Mouse (Mus musculus) MEL (cell line): ENCODE measurements around the gene Naa15. TPM values are rescaled to one million over a fixed set of nuclear protein-coding genes. Genes with fewer than 3 reads are reported as not detected.

ENCODE experiments used
- DNase-seq: peaks from one replicate; pipeline ENCODE4 v3.0.0; 2011; ENCODE audit warnings: low read depth, low spot score
- H3K27ac ChIP-seq: 2 replicates; pipeline ENCODE4 v1.5.1; 2012; ENCODE audit warnings: low read depth, mild to moderate bottlenecking, control low read depth, low read length, moderate library complexity; ENCODE audit not compliant: control insufficient read depth
- H3K27me3 ChIP-seq, 2 experiments: fragments of 150-350 bp in 1 of 2; sonication (generic) in 1 of 2; 2 replicates each; pipeline ENCODE4 v1.6.1; 2012; ENCODE audit warnings: low read length in 2 of 2, mild to moderate bottlenecking in 2 of 2, improper control_type of control experiment in 1 of 2, moderate library complexity in 1 of 2; ENCODE audit not compliant: insufficient read depth in 2 of 2, control insufficient read depth in 1 of 2
- H3K36me3 ChIP-seq, 2 experiments: 2 replicates each; pipeline ENCODE4 v1.6.1; 2012 to 2014; ENCODE audit warnings: low read length in 2 of 2, improper control_type of control experiment in 1 of 2, inconsistent platforms in 1 of 2, mild to moderate bottlenecking in 1 of 2; ENCODE audit not compliant: insufficient read depth in 2 of 2, control insufficient read depth in 1 of 2
- H3K4me1 ChIP-seq, 2 experiments: fragments of 150-350 bp in 1 of 2; sonication (generic) in 1 of 2; 2 replicates each; pipeline ENCODE4 v1.6.1; 2012; ENCODE audit warnings: low read length in 2 of 2, improper control_type of control experiment in 1 of 2, mild to moderate bottlenecking in 1 of 2; ENCODE audit not compliant: insufficient read depth in 2 of 2, control insufficient read depth in 1 of 2
- H3K4me3 ChIP-seq, 2 experiments: fragments of 150-350 bp in 1 of 2; sonication (generic) in 1 of 2; 2 replicates each; pipeline ENCODE4 v1.5.1; 2012; ENCODE audit warnings: low read depth in 2 of 2, low read length in 2 of 2, mild to moderate bottlenecking in 2 of 2, moderate library complexity in 2 of 2, control low read depth in 1 of 2, improper control_type of control experiment in 1 of 2; ENCODE audit not compliant: control insufficient read depth in 1 of 2, insufficient read depth in 1 of 2
- H3K79me2 ChIP-seq: 2 replicates; pipeline ENCODE4 v1.6.1; 2012; ENCODE audit warnings: mild to moderate bottlenecking, low read length, moderate library complexity; ENCODE audit not compliant: control insufficient read depth, poor library complexity, insufficient read depth
- H3K9ac ChIP-seq: 2 replicates; pipeline ENCODE4 v1.6.1; 2012; ENCODE audit warnings: low read depth, mild to moderate bottlenecking, control low read depth, low read length, moderate library complexity; ENCODE audit not compliant: control insufficient read depth, poor library complexity, severe bottlenecking
- H3K9me3 ChIP-seq: fragments of 150-350 bp; sonication (generic); replicated peaks from 2 replicates; pipeline ENCODE4 v1.6.1; 2012; ENCODE audit warnings: mild to moderate bottlenecking, low read length, improper control_type of control experiment, moderate library complexity; ENCODE audit not compliant: insufficient read depth
- BHLHE40 ChIP-seq: IDR thresholded peaks from 2 replicates; pipeline ENCODE4 v1.6.1; 2012; ENCODE audit warnings: low read depth, mild to moderate bottlenecking, inconsistent platforms, low read length, improper control_type of control experiment, borderline replicate concordance
- CHD1 ChIP-seq: IDR thresholded peaks from 2 replicates; pipeline ENCODE4 v1.6.1; 2012; ENCODE audit warnings: low read depth, mild to moderate bottlenecking, inconsistent platforms, low read length, improper control_type of control experiment
- CTCF ChIP-seq, 3 experiments: IDR thresholded peaks in 2 of 3; conservative IDR thresholded peaks in 1 of 3; 2 replicates each; pipeline ENCODE4 v1.5.1; 2011 to 2012; ENCODE audit warnings: low read length in 3 of 3, low read depth in 2 of 3, mild to moderate bottlenecking in 2 of 3, improper control_type of control experiment in 1 of 3, inconsistent platforms in 1 of 3, mixed read lengths in 1 of 3, moderate library complexity in 1 of 3; ENCODE audit not compliant: control insufficient read depth in 1 of 3, insufficient read depth in 1 of 3, poor library complexity in 1 of 3, severe bottlenecking in 1 of 3
- ELF1 ChIP-seq: IDR thresholded peaks from 2 replicates; pipeline ENCODE4 v1.6.1; 2014; ENCODE audit warnings: low read depth, mild to moderate bottlenecking, inconsistent platforms, low read length, improper control_type of control experiment, moderate library complexity
- EP300 ChIP-seq, 2 experiments: IDR thresholded peaks; 2 replicates each; pipeline ENCODE4 v1.6.1; 2011; ENCODE audit warnings: improper control_type of control experiment in 2 of 2, low read length in 2 of 2, low read depth in 1 of 2, mild to moderate bottlenecking in 1 of 2
- GABPA ChIP-seq: IDR thresholded peaks from 2 replicates; pipeline ENCODE4 v1.6.1; 2012; ENCODE audit warnings: low read depth, mild to moderate bottlenecking, inconsistent platforms, low read length, improper control_type of control experiment, moderate library complexity
- MAX ChIP-seq: IDR thresholded peaks from 2 replicates; pipeline ENCODE4 v1.6.1; 2011; ENCODE audit warnings: low read length, improper control_type of control experiment
- MAZ ChIP-seq: IDR thresholded peaks from 2 replicates; pipeline ENCODE4 v1.6.1; 2012; ENCODE audit warnings: low read depth, mild to moderate bottlenecking, inconsistent platforms, low read length, improper control_type of control experiment
- MEF2A ChIP-seq: IDR thresholded peaks from 2 replicates; pipeline ENCODE4 v1.6.1; 2014; ENCODE audit warnings: low read depth, mild to moderate bottlenecking, inconsistent platforms, low read length, improper control_type of control experiment; ENCODE audit not compliant: poor library complexity, insufficient replicate concordance, severe bottlenecking; ENCODE audit errors: extremely low read depth
- MXI1 ChIP-seq: IDR thresholded peaks from 2 replicates; pipeline ENCODE4 v1.6.1; 2011; ENCODE audit warnings: mild to moderate bottlenecking, low read depth, low read length, improper control_type of control experiment
- POLR2AphosphoS5 ChIP-seq: IDR thresholded peaks from 2 replicates; pipeline ENCODE4 v1.6.1; 2012; ENCODE audit warnings: low read depth, borderline replicate concordance, mild to moderate bottlenecking, inconsistent platforms, low read length, moderate library complexity, mixed read lengths
- SMC3 ChIP-seq: IDR thresholded peaks from 2 replicates; pipeline ENCODE4 v1.6.1; 2011; ENCODE audit warnings: low read depth, low read length, improper control_type of control experiment
- TAL1 ChIP-seq: IDR thresholded peaks from 2 replicates; pipeline ENCODE4 v1.6.1; 2012; ENCODE audit warnings: mild to moderate bottlenecking, inconsistent platforms, low read length, moderate library complexity, mixed read lengths
- TBP ChIP-seq: IDR thresholded peaks from 2 replicates; pipeline ENCODE4 v1.8.0; 2011; ENCODE audit warnings: low read depth, low read length, improper control_type of control experiment
- TCF12 ChIP-seq: IDR thresholded peaks from 2 replicates; pipeline ENCODE4 v1.6.1; 2014; ENCODE audit warnings: low read depth, mild to moderate bottlenecking, inconsistent platforms, low read length, improper control_type of control experiment, moderate library complexity
- ZNF384 ChIP-seq: IDR thresholded peaks from 2 replicates; pipeline ENCODE4 v1.6.1; 2012; ENCODE audit warnings: low read depth, mild to moderate bottlenecking, inconsistent platforms, low read length, improper control_type of control experiment
- polyA plus RNA-seq, 2 experiments: library from polyadenylated mRNA; stranded (reverse) in 1 of 2; unstranded in 1 of 2; fragments of >175 nt in 1 of 2; fragments of >200 nt in 1 of 2; gene quantifications; 2 replicates each; pipeline versions ENCODE4 v1.2.1 to v1.2.4; 2012; ENCODE audit warnings: low replicate concordance in 2 of 2, low read depth in 1 of 2; ENCODE audit not compliant: insufficient read length in 2 of 2, insufficient read depth in 1 of 2, missing spikeins in 1 of 2
- total RNA-seq: library from RNA; depleted of rRNA; stranded (reverse); fragments of 300-350 nt; gene quantifications from 2 replicates; pipeline ENCODE4 v1.2.3, GENCODE M21; 2012

The Naa15 gene
- total and polyA plus RNA-seq, 3 experiments, result 36.6 to 558 (median 61.6) TPM

- TF ChIP-seq GABPA (no peak), MAZ (0 out of 2 replicates have a peak, but pooled peaks have one; percentile 4), SMC3 (peak; percentile 37), POLR2AphosphoS5 (no peak), MEF2A (no peak; the same call in 1 of the 2 replicates), TCF12 (no peak; the same call in none of the 2 replicates), EP300 (IDR thresholded peaks at IDR 0.05; ENCODE audit: low read depth in 1 of 2, low read length in 2 of 2) (no peak; a peak in 1 of 4 replicates), ELF1 (0 out of 2 replicates have a peak, but pooled peaks have one; percentile 6), MXI1 (peak; percentile 7), CHD1 (0 out of 2 replicates have a peak, but pooled peaks have one; percentile 66), BHLHE40 (no peak), ZNF384 (no peak)
- TF ChIP-seq, all 39 proteins: peak for 17
These were observed 36.9 kb upstream of the Naa15 start (continued) for GRCm38 (mm10) chr3:51377878-51378664.

- Histone ChIP-seq H3K9me3 (no peaks in the 10 kb centered on the region), H3K36me3 (peaks cover 0 to 9% of the 10 kb centered on the region in 2 experiments; a peak in 2 of 4 replicates), H3K27ac (peak overlapping the region; percentile 89), H3K4me3 (peak overlapping the region; percentile 74 to 81), H3K9ac (peak overlapping the region; percentile 57), H3K27me3 (no peaks in the 10 kb centered on the region), H3K4me1 (peaks cover 2 to 20% of the 10 kb centered on the region in 2 experiments), H3K79me2 (no peaks in the 10 kb centered on the region)
- no peak for TF ChIP-seq GABPA
- DNase-seq, result no peak
These were observed 36.3 kb upstream of the Naa15 start for GRCm38 (mm10) chr3:51378665-51378946.

- H3K36me3 ChIP-seq, result peaks cover 0 to 9% of the 10 kb centered on the region in 2 experiments; a peak in 2 of 4 replicates
- no peaks in the 10 kb centered on the region for H3K9me3 ChIP-seq
- peak; percentile 53 for DNase-seq
- H3K4me1 ChIP-seq, result peaks cover 2 to 20% of the 10 kb centered on the region in 2 experiments
- H3K4me3 ChIP-seq, result no peak overlapping the region
- TF ChIP-seq SMC3 (no peak), CTCF (IDR thresholded peaks at IDR 0.05 in 2 of 3, conservative IDR thresholded peaks at IDR 0.05 in 1 of 3; ENCODE audit: control insufficient read depth in 1 of 3, insufficient read depth in 1 of 3, low read depth in 2 of 3, low read length in 3 of 3, poor library complexity in 1 of 3, severe bottlenecking in 1 of 3) (0 out of 6 replicates have a peak, but pooled peaks of 1 of the 3 experiments have one; percentile 4), MAX (no peak), ELF1 (no peak), TAL1 (0 out of 2 replicates have a peak, but pooled peaks have one; percentile 15), TBP (peak; percentile 95)
- peak overlapping the region; percentile 24; the same call in 1 of the 2 replicates for H3K9ac ChIP-seq
- no peaks in the 10 kb centered on the region for H3K79me2 ChIP-seq
- peak overlapping the region; percentile 2; the same call in 1 of the 2 replicates for H3K27ac ChIP-seq
- no peaks in the 10 kb centered on the region for H3K27me3 ChIP-seq
These were observed 34.9 kb upstream of the Naa15 start for GRCm38 (mm10) chr3:51379786-51380659.
